Mouse (Mus musculus): ENCODE data around the gene Hamp2.

Hamp2 gene

DNA sequence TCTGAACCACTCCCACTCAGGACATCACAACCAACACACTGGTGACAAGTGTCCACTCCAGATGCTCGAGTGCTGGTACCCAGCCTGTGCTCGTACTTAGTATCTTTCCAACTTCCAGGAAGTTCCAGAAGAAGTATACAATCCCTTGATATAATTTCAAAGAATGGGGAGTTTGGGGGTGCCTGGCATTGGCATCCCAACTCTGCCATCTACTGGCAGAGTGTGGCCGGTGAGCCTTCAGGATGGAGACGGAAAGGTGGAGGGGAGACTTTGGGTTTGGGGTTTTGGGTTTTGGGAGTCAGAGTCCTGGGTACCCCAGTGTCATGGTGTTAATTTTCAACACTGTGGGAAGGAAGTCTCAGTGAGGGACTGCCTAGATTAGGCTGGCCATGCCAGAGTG lies 20.4 kb downstream of the Hamp2 start:
- in situ Hi-C loops (cut with MboI; ENCODE audit: unreplicated experiment in 2 of 2), result loop anchor here in 1 of 2 experiments (5.0 kb wide), 1 partner anchor 42 kb away; the partner anchor contains the start of gene Ffar1

DNA sequence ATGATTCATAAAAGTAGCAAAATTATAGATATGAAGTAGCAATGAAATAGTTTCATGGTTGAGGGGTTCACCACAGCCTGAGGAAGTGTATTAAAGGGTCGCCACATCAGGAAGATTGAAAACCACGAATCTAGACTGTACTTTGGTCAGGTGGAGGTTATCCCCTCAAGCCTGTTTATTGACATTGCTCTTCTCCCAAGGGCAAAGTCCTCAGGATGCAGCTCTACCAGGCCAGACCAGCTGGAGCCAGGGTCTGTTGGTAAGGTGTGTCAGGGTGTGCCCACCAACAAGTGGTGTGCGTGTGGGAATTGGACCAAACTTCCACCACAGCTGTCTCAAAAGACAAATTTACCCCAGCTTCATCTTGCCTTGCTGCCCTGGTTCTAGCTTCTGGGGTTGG lies 29.3 kb downstream of the Hamp2 start:
- in situ Hi-C loops (cut with MboI; ENCODE audit: unreplicated experiment in 2 of 2), result loop anchor here in 1 of 2 experiments (5.0 kb wide), 1 partner anchor 33 kb away; the partner anchor contains the start of gene Ffar1

DNA sequence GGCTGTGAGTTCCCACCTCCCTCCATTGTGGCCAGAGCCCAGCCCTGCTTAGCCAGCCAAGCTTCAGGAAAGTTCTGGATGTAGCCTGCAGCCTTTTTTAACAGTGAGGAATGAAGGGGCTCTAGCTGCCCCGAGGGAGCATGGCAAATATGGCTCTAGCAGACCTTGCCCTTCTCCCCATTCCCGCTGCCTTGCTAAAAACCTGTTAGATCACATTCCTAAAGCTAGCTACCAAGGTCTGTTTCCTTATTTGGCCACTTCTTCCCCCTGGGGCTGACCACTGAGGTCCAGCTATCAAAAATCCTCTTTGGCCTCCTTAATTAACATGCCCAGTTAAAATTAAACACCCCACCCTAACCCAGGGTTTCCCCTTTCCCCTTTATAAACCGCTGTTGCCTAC lies 32.0 kb downstream of the Hamp2 start:
- in situ Hi-C loops (cut with MboI; ENCODE audit: unreplicated experiment in 2 of 2), result loop anchor here in 1 of 2 experiments (5.0 kb wide), 1 partner anchor 80 kb away; no protein-coding TSS in a partner anchor

DNA sequence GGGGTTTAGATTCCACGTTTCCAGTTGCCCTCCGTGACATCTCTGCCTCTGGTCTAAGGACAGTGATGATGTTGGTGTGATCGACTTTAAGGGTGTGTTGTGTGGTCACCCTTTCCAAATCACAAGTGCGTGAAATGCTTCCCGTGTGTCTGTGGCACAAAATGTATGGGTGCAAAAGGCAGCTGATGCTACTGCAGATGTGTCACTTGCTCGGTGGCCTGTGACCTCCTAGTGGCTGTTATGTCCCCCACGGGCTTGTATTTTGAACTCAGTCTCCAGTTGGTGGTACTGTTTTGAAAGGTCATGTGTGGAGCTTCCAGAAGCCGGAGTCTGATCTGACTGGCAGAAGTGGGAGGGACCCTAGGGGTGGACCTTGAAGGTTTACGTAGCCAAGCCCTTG lies 32.7 kb downstream of the Hamp2 start:
- in situ Hi-C loops (cut with MboI; ENCODE audit: unreplicated experiment in 2 of 2), result loop anchor here in 1 of 2 experiments (5.0 kb wide), 1 partner anchor 79 kb away; no protein-coding TSS in a partner anchor

DNA sequence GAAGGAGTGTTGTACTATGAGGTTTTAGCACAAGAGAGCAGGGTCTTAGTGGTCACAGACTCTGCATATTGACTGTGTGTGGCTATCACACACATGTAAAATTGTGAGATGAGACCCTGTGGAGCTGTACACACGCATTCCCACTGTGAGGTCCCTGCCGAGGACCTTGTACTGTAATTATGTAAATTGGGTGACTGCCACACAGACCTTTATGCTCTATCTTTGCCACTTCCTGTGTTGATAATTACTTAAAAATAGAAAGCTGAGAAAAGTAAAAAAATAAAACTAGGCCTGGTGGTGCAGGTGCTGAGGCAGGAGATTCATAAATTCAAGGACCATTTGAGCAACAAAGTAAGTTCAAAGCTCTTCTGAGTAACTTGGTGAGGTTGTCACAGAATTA lies 33.8 kb downstream of the Hamp2 start:
- in situ Hi-C loops (cut with MboI; ENCODE audit: unreplicated experiment in 2 of 2), result loop anchor here in 1 of 2 experiments (5.0 kb wide), 1 partner anchor 78 kb away; no protein-coding TSS in a partner anchor

DNA sequence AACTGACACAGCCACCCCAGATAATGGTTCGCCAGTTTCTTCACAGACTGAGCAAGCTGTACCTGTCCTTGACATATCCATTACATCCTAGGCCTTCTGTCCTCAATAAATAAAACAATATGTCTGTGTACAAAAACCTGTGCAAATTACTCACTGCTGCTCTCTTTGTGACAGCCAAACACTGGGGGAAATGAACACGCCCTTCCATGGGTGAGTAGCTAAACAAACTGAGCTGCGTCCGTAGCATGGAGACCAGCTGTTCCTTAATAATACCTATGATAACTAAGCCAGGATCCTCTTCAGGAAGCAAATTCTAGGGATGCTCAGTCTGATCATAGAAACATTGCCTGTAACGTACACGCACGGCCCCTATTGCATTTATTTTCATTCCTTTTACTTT lies 35.7 kb downstream of the Hamp2 start:
- in situ Hi-C loops (cut with MboI; ENCODE audit: unreplicated experiment in 2 of 2), result no loop called here

DNA sequence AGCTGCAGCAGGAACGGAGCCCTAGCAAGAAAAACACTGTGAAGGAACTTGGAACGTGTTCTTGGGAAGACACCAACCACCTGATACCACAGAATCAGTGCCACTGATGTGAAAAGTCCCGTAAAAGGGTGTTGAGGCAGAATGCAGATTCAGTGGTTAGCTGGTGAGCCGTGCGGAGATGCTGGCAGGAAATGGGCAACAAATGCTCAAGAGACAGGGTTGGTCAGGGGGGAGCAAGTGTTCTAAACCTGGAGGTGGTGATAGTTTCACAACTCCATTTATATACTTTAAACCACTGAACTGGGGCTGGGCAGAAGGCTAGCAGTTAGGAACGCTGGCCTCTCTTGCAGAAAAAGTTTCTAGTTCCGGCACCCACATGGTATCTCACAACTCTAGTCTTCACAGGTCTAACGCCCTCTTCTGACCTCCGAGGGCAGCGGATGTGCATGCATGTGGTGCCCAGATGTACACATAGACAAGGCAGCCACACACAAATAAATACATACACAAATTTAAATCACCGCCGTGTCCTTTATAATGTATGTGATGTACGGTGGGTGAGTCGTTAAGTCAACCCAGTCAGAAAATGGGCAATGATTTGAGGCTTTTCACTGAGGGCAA lies 36.8 kb downstream of the Hamp2 start:
- in situ Hi-C loops (cut with MboI; ENCODE audit: unreplicated experiment in 2 of 2), result no loop called here

DNA sequence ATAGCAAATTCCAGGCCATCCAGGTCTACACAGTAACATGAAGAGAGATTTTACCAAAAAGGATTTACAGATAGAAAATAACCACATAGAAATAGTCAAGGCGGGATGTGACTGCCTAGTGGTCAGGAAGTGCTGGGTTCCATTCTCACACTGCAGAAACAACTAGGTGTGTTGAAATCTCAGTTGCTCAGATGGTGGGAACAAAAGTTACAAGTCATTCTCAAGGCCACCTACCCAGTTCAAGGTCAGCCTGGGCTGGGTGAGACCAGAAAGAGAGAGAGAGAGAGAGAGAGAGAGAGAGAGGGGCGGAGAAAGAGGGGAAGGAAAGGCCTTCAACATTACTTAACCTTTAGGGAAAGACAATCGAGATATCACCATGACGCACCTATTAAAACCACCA lies 37.6 kb downstream of the Hamp2 start:
- in situ Hi-C loops (cut with MboI; ENCODE audit: unreplicated experiment in 2 of 2), result no loop called here

DNA sequence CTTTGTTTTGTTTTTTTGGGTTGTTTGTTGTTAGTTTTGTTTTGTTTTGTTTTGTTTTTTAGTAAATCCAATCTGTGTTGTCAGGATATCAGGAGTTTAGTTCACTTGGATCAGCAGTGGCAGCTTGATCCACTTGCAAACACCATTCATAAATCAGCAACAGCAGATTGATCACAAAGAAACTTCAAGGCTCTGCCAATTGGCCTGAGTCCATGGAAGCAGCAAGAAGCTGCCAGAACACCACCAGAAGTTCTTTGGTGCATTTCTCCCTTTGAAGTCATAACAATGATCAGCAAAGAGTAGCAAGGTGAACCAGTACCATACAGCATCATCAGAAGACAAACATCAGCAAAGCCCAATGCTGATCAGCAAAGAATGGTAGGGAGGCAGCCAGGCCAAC lies 40.4 kb downstream of the Hamp2 start:
- in situ Hi-C loops (cut with MboI; ENCODE audit: unreplicated experiment in 2 of 2), result no loop called here

DNA sequence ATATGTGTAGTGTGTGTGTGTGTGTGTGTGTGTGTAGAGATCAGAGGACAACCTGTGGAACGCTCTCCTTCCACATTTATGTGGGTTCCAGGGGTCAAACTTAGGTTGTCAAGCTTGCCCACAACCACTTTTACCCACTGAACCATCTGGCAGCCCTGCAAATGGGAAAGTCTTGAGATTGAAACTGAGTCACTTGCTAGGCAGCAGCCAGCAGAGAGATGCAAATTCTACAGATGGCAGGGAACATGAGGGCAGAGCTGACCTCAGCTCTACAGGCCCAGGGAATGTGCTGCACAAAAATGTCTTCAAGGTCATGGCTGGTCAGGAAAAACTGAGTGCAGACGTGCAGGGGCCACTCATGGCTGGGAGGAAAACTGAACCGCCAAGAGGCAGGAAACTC lies 43.1 kb downstream of the Hamp2 start:
- in situ Hi-C loops (cut with MboI; ENCODE audit: unreplicated experiment in 2 of 2), result no loop called here

DNA sequence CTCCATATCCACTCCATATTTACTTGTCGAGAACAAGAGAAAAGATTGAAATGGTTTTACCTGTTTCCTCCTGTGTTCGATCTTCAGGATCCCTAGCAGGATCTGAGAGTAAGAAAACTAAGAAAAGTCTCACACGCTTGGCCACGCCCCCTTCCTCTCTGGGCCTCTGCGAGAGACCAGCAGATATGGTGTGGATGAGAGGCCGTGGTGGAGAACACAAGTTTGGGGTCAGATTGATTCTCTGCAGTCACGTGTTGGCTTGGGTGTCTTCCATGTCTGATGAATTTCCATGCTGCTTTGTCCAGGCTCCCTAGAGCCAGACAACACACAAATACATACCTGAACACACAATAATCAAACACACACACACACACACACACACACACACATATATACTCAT lies 44.3 kb downstream of the Hamp2 start, which contains the start of gene Cd22:
Cd22 (minus strand) TSS at position 167 of the 400 bp plus-strand sequence.
- in situ Hi-C loops (cut with MboI; ENCODE audit: unreplicated experiment in 2 of 2), result no loop called here

DNA sequence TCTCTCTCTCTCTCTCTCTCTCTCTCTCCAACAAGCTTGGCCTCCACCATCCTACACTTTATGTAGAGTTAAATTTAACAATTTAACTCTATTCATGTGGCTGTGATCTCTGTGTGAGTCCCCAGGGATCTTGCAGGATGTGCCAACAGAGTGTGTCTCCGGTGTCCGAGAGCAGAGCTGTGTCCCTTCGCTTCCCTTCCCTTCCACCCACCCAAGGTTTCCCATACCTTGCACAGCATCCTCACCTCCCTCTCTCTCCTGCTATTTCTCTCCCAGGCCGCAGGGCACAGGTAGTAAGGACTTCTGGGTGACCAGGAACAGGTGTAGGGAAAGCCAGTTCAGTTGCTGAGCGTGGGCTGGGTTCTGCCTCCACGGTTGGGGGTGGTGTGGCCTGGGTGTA lies 45.5 kb downstream of the Hamp2 start:
- in situ Hi-C loops (cut with MboI; ENCODE audit: unreplicated experiment in 2 of 2), result no loop called here

DNA sequence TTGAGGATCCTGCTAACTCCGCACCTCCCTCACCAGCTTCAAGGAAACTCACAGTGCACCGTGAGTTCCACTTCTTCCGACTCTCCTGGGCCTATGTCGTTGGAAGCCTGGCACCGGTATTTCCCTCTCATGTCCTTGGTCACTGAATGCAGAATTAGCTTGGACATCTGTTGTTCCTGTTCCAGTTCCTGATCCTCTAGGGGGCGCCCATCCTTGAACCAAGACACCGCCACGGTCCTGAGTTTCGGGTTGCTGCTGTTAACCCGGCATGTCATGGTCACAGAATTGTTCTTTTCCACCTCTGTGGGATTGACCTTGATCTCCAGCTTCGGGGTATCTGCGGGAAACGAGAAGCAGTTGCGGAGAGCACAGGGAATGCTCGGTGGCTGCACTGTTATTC lies 51.4 kb downstream of the Hamp2 start:
- in situ Hi-C loops (cut with MboI; ENCODE audit: unreplicated experiment in 2 of 2), result no loop called here
